Mouse (Mus musculus): Measurements from ENCODE around the gene Gm21310. TPM values are rescaled to one million over a fixed set of nuclear protein-coding genes. Genes with fewer than 3 reads are reported as not detected.

Gm21310 gene
- not detected for polyA plus RNA-seq (2015; fragmentation: Illumina TruSeq; extraction: RNeasy Lipid Tissue Mini Kit (QIAGEN cat#74804); ENCODE audit: insufficient read depth, low read depth, low replicate concordance)

DNA sequence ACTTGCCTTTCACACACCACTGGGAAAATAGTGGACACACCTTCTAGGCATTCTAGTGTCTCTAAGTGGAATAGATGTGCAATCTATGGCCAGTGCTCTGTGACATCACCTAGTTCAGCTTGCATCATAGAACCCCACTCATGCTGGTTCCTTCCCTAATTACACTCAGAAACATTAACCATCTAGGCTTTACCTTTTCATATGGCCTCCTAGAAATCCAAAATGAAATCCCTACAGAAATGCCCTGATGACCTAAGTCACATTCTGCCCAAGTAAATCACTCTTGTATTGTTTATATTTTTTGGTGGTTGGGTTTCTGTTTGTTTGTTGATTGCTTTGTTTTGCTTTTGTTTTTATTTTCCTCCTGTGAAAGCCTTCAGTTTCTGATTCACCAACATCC is at the start of gene Gm21310:
Gm21310 (minus strand) TSS at position 101 of the 400 bp plus-strand sequence.

Other genes starting within 250 kb of the Gm21310 start
- gene Gm20834, start 177.4 kb upstream of the Gm21310 start, polyA plus RNA-seq (2015; fragmentation: Illumina TruSeq; extraction: RNeasy Lipid Tissue Mini Kit (QIAGEN cat#74804); ENCODE audit: insufficient read depth, low read depth, low replicate concordance): not detected